Mouse (Mus musculus) hindbrain, postnatal 0 days (tissue): ENCODE results near the gene Txnrd2. TPM values are rescaled to one million over a fixed set of nuclear protein-coding genes. Genes with fewer than 3 reads are reported as not detected.
A peak's percentile ranks its signal among the peaks of the same experiment; 100 is the strongest.

Experiments
- ATAC-seq: fragments of 200-750 bp; cut with Nextera tagmentation; 2 replicates; pipeline ENCODE4 v1.8.0; 2017; ENCODE audit warnings: mild to moderate bottlenecking, moderate TSS enrichment, moderate library complexity
- DNase-seq: peaks from one replicate; pipeline ENCODE4 v3.0.0-alpha.2; 2015; ENCODE audit warnings: low spot score
- H3K27ac ChIP-seq: fragments of 300-500 bp; sonication (generic); 2 replicates; pipeline ENCODE4 v1.5.1; 2014; ENCODE audit warnings: mild to moderate bottlenecking
- H3K27me3 ChIP-seq: fragments of 300-500 bp; sonication (generic); 2 replicates; pipeline ENCODE4 v1.6.1; 2014; ENCODE audit warnings: low read length, mixed read lengths; ENCODE audit not compliant: insufficient read depth
- H3K36me3 ChIP-seq: fragments of 300-500 bp; sonication (generic); 2 replicates; pipeline ENCODE4 v1.6.1; 2014; ENCODE audit warnings: low read length, mixed read lengths; ENCODE audit not compliant: insufficient read depth
- H3K4me1 ChIP-seq: fragments of 300-500 bp; sonication (generic); 2 replicates; pipeline ENCODE4 v1.6.1; 2014; ENCODE audit warnings: antibody characterized with exemption, low read length, mixed read lengths; ENCODE audit not compliant: insufficient read depth
- H3K4me2 ChIP-seq: fragments of 300-500 bp; sonication (generic); 2 replicates; pipeline ENCODE4 v1.6.1; 2014; ENCODE audit warnings: low read depth, mild to moderate bottlenecking, low read length, moderate library complexity, mixed read lengths
- H3K4me3 ChIP-seq: fragments of 300-500 bp; sonication (generic); 2 replicates; pipeline ENCODE4 v1.5.1; 2014; ENCODE audit warnings: low read length
- H3K9ac ChIP-seq: fragments of 300-500 bp; sonication (generic); replicated peaks from 2 replicates; pipeline ENCODE4 v1.6.1; 2014; ENCODE audit warnings: mild to moderate bottlenecking, low read length, moderate library complexity, mixed read lengths
- H3K9me3 ChIP-seq: fragments of 300-500 bp; sonication (generic); 2 replicates; pipeline ENCODE4 v1.6.1; 2016; ENCODE audit warnings: low read length, mixed read lengths
- CTCF ChIP-seq: IDR thresholded peaks from 2 replicates; pipeline ENCODE4 v1.5.1; 2016; ENCODE audit warnings: antibody characterized with exemption, control low read depth, low read depth
- WGBS: fragments of 180-500 bp; shearing (Covaris S2); extraction: QIAGEN DNeasy Blood & Tissue Kit; methylation state at CpG from one replicate; pipeline ENCODE4 v1.1.7; 2014; 5-methylcytosine and 5-hydroxymethylcytosine counted together
- polyA plus RNA-seq: library from polyadenylated mRNA; unstranded; fragments of >200 nt; fragmentation: Nextera tagmentation; extraction: Ambion mirVana; gene quantifications from 2 replicates; pipeline ENCODE4 v1.2.1, GENCODE M21; 2015
- total RNA-seq: library from RNA; depleted of rRNA; stranded (reverse); fragments of >200 nt; gene quantifications from 2 replicates; pipeline ENCODE4 v1.2.3, GENCODE M21; 2014

Gene Txnrd2
- total and polyA plus RNA-seq, 2 experiments from 2014 or later: 23.1 to 41.8 TPM

GRCm38 (mm10) chr16:18471381-18471955, 45.3 kb downstream of the Txnrd2 start:
- H3K9me3 ChIP-seq: no peaks in the 10 kb centered on the region
- H3K4me2 ChIP-seq: no peak overlapping the region
- H3K9ac ChIP-seq: no peak overlapping the region
- ATAC-seq (no peak), DNase-seq (no peak)
- no peak overlapping the region for H3K4me3 ChIP-seq
- H3K27me3 ChIP-seq: no peaks in the 10 kb centered on the region
- no peak for TF ChIP-seq CTCF
- H3K4me1 ChIP-seq: no peaks in the 10 kb centered on the region
- peaks cover 10% of the 10 kb centered on the region; the same call in 1 of the 2 replicates for H3K36me3 ChIP-seq
- no peak overlapping the region for H3K27ac ChIP-seq
- WGBS: 66% methylated on average over 11 of the region's 11 CpGs

GRCm38 (mm10) chr16:18471976-18472375, 45.8 kb downstream of the Txnrd2 start:
- no peak overlapping the region for H3K9ac ChIP-seq
- H3K4me1 ChIP-seq: no peaks in the 10 kb centered on the region
- no peak for TF ChIP-seq CTCF
- no peak overlapping the region for H3K27ac ChIP-seq
- no peak for ATAC-seq
- H3K27me3 ChIP-seq: no peaks in the 10 kb centered on the region
- WGBS: 86% methylated on average over 6 of the region's 6 CpGs
- no peak overlapping the region for H3K4me2 ChIP-seq
- no peaks in the 10 kb centered on the region for H3K9me3 ChIP-seq
- H3K4me3 ChIP-seq: no peak overlapping the region
- peaks cover 10% of the 10 kb centered on the region; the same call in 1 of the 2 replicates for H3K36me3 ChIP-seq
- no peak for DNase-seq

GRCm38 (mm10) chr16:18472416-18472815, 46.2 kb downstream of the Txnrd2 start:
- ATAC-seq: no peak
- Histone ChIP-seq H3K9ac (no peak overlapping the region), H3K27ac (no peak overlapping the region), H3K4me1 (no peaks in the 10 kb centered on the region), H3K9me3 (no peaks in the 10 kb centered on the region), H3K27me3 (no peaks in the 10 kb centered on the region), H3K4me2 (no peak overlapping the region), H3K36me3 (peaks cover 10% of the 10 kb centered on the region; the same call in 1 of the 2 replicates), H3K4me3 (no peak overlapping the region)
- 67% methylated on average over 4 of the region's 4 CpGs for WGBS
- TF ChIP-seq CTCF: no peak
- no peak for DNase-seq

- Histone ChIP-seq H3K27ac (no peak overlapping the region), H3K9me3 (no peaks in the 10 kb centered on the region), H3K9ac (no peak overlapping the region), H3K4me2 (no peak overlapping the region), H3K27me3 (no peaks in the 10 kb centered on the region), H3K36me3 (peaks cover 10% of the 10 kb centered on the region; the same call in 1 of the 2 replicates), H3K4me1 (no peaks in the 10 kb centered on the region), H3K4me3 (no peak overlapping the region)
- DNase-seq (no peak), ATAC-seq (no peak)
- TF ChIP-seq CTCF: no peak
- 93% methylated on average over 8 of the region's 8 CpGs for WGBS
These were observed 46.8 kb downstream of the Txnrd2 start for GRCm38 (mm10) chr16:18472976-18473375.

GRCm38 (mm10) chr16:18474021-18474420, 47.8 kb downstream of the Txnrd2 start:
- no peaks in the 10 kb centered on the region for H3K9me3 ChIP-seq
- no peaks in the 10 kb centered on the region for H3K27me3 ChIP-seq
- ATAC-seq (no peak), DNase-seq (no peak)
- H3K4me1 ChIP-seq: no peaks in the 10 kb centered on the region
- no peak overlapping the region for H3K27ac ChIP-seq
- no peak for TF ChIP-seq CTCF
- H3K9ac ChIP-seq: no peak overlapping the region
- H3K36me3 ChIP-seq: peaks cover 10% of the 10 kb centered on the region; the same call in 1 of the 2 replicates
- H3K4me2 ChIP-seq: no peak overlapping the region
- H3K4me3 ChIP-seq: no peak overlapping the region
- 63% methylated on average over 2 of the region's 2 CpGs for WGBS

GRCm38 (mm10) chr16:18477996-18478395, 51.8 kb downstream of the Txnrd2 start:
- H3K27me3 ChIP-seq: no peaks in the 10 kb centered on the region

GRCm38 (mm10) chr16:18479667-18480066, 53.5 kb downstream of the Txnrd2 start:
- Histone ChIP-seq H3K4me3 (no peak overlapping the region), H3K9ac (no peak overlapping the region), H3K36me3 (no peaks in the 10 kb centered on the region), H3K9me3 (no peaks in the 10 kb centered on the region), H3K4me2 (no peak overlapping the region), H3K27ac (no peak overlapping the region), H3K4me1 (0 out of 2 replicates have a peak, but pooled peaks cover 4% of the 10 kb centered on the region), H3K27me3 (no peaks in the 10 kb centered on the region)
- no peak for ATAC-seq
- DNase-seq: no peak
- 45% methylated on average over 7 of the region's 7 CpGs for WGBS
- TF ChIP-seq CTCF: no peak

More at GRCm38 (mm10) chr16:18477996-18478395, 51.8 kb downstream of the Txnrd2 start:
- Histone ChIP-seq H3K4me1 (no peaks in the 10 kb centered on the region), H3K4me2 (no peak overlapping the region), H3K36me3 (no peaks in the 10 kb centered on the region), H3K4me3 (no peak overlapping the region), H3K9ac (no peak overlapping the region), H3K27ac (no peak overlapping the region), H3K9me3 (no peaks in the 10 kb centered on the region)
- ATAC-seq (no peak), DNase-seq (no peak)
- WGBS: 58% methylated on average over 6 of the region's 6 CpGs
- TF ChIP-seq CTCF: peak; percentile 39
